Mouse (Mus musculus): ENCODE measurements around the gene Aplp1. TPM values are rescaled to one million over a fixed set of nuclear protein-coding genes. Genes with fewer than 3 reads are reported as not detected.

Gene Aplp1
- polyA plus RNA-seq, 1 experiment from 2014 or later, result 24.4 TPM

- Histone ChIP-seq H3K4me2 (no peak overlapping the region), H3K4me1 (no peaks in the 10 kb centered on the region), H3K9ac (no peak overlapping the region), H3K4me3 (no peak overlapping the region), H3K9me3 (no peaks in the 10 kb centered on the region), H3K36me3 (no peaks in the 10 kb centered on the region), H3K27me3 (peaks cover 94% of the 10 kb centered on the region), H3K27ac (no peak overlapping the region)
- no peak for ATAC-seq (ENCODE audit: borderline replicate concordance, extremely low read depth, low FRiP score, low TSS enrichment)
- 19% methylated on average over 4 of the region's 4 CpGs for WGBS
Observed at GRCm38 (mm10) chr7:30463996-30464395, 18.7 kb upstream of the Aplp1 start.

DNA sequence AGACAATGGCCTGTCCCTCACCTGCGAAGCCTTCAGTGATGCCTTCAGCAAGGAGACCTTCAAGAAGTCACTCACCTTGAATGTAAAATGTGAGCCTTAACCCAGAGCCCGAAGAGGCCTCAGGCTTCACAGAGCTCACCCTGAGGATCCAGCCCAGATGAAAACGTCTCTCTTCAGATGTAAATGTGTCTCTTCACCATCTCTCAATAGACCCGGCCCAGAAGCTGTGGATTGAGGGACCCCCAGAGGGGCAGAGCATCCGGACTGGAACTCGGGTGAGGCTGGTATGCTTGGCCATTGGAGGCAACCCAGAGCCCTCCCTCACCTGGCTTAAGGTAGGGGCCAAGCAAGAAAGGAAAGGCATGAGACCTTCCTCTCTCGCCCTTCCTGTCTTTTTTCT, 18.2 kb upstream of the Aplp1 start:
- Histone ChIP-seq H3K27me3 (peaks cover 97% of the 10 kb centered on the region), H3K9ac (no peak overlapping the region), H3K9me3 (no peaks in the 10 kb centered on the region), H3K4me3 (no peak overlapping the region), H3K4me1 (no peaks in the 10 kb centered on the region), H3K4me2 (no peak overlapping the region), H3K36me3 (no peaks in the 10 kb centered on the region), H3K27ac (no peak overlapping the region)
- 32% methylated on average over 7 of the region's 7 CpGs for WGBS
- ATAC-seq (ENCODE audit: borderline replicate concordance, extremely low read depth, low FRiP score, low TSS enrichment), result no peak

DNA sequence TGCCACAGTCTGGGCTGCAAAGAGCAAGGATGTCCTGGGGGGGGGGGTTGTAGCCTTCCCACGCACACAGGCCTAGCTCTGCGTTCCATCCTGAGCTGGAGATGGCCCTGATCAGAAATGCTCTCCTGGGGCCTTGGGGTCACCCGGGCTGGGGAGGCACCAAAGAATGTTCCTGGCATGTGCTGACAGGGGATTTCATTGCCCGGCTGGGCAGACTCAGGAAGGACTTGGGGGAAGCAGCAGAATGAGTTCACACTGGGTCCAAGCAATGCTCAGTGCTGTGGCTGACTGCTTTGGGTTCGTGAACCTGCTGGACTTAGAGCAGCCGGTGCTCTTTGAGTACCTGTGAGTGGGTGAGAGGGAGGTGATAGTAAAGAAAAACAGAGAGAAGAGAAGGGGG, 14.1 kb upstream of the Aplp1 start:
- no peak for ATAC-seq (ENCODE audit: borderline replicate concordance, extremely low read depth, low FRiP score, low TSS enrichment)
- no peaks in the 10 kb centered on the region for H3K4me1 ChIP-seq
- no peak overlapping the region for H3K4me2 ChIP-seq
- no peak overlapping the region for H3K27ac ChIP-seq
- no peak overlapping the region for H3K9ac ChIP-seq
- 30% methylated on average over 6 of the region's 6 CpGs for WGBS
- H3K36me3 ChIP-seq, result no peaks in the 10 kb centered on the region
- H3K27me3 ChIP-seq, result peaks cover 96% of the 10 kb centered on the region
- no peak overlapping the region for H3K4me3 ChIP-seq
- H3K9me3 ChIP-seq, result no peaks in the 10 kb centered on the region

GRCm38 (mm10) chr7:30457629-30458330, 12.4 kb upstream of the Aplp1 start, which contains the start of the genes Kirrel2 and Nphs1:
TSS of gene Kirrel2 (minus strand) at chr7:30457690.
TSS of gene Nphs1 (plus strand) at chr7:30458315.
- Histone ChIP-seq H3K9ac (no peak within 1 kb of the TSS), H3K4me1 (0 out of 2 replicates have a peak, but pooled peaks cover 3% of the 10 kb centered on the region), H3K36me3 (no peaks in the 10 kb centered on the region), H3K4me2 (no peak within 1 kb of the TSS), H3K4me3 (no peak within 1 kb of the TSS), H3K27me3 (peaks cover 97% of the 10 kb centered on the region), H3K27ac (no peak within 1 kb of the TSS), H3K9me3 (no peaks in the 10 kb centered on the region)
- ATAC-seq (ENCODE audit: borderline replicate concordance, extremely low read depth, low FRiP score, low TSS enrichment), result no peak
- 2% methylated on average over 16 of the region's 16 CpGs for WGBS

DNA sequence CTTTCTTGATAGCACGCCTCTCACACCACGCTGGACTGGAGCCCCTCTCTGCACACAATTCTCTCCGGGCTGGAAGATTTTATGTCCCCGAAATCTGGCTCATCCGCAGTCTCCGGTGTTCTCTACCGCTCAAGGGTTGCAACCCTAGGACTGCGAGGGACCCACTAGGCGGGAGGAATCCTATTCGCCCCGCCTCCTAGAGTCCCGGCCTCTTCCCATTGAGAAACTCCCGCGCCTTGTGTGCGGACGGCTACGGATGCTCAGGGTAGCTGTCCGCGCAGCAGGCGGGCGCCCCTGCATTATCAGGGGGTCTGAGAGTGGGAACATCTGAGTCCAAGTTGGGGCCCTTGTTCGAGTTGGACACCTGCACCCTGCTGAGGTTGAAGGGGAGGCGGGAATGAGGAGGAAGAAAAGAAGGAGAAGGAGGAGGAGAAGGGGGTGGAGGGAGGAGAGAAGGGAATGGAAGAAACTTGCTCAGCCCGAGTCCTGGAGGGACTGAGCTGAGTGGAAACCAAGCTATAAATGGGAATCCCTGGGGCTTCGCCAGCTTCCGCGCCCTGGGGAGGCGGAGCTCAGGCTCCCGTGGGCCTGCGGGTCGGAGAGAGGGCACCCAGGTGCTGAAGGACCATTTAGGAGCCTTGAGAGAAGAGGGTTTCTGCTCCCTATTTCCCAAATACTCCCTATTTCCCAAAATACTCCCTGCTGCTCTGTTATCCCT, 11.7 kb upstream of the Aplp1 start:
- H3K9ac ChIP-seq, result no peak overlapping the region
- no peak overlapping the region for H3K4me3 ChIP-seq
- no peaks in the 10 kb centered on the region for H3K9me3 ChIP-seq
- H3K4me2 ChIP-seq, result no peak overlapping the region
- 1% methylated on average over 31 of the region's 31 CpGs for WGBS
- 0 out of 2 replicates have a peak, but pooled peaks cover 3% of the 10 kb centered on the region for H3K4me1 ChIP-seq
- peaks cover 95% of the 10 kb centered on the region for H3K27me3 ChIP-seq
- no peak overlapping the region for H3K27ac ChIP-seq
- no peaks in the 10 kb centered on the region for H3K36me3 ChIP-seq
- ATAC-seq (ENCODE audit: borderline replicate concordance, extremely low read depth, low FRiP score, low TSS enrichment), result no peak

- no peak overlapping the region for H3K4me3 ChIP-seq
- no peak for ATAC-seq (ENCODE audit: borderline replicate concordance, extremely low read depth, low FRiP score, low TSS enrichment)
- WGBS, result 1% methylated on average over 9 of the region's 9 CpGs
- H3K27me3 ChIP-seq, result peaks cover 97% of the 10 kb centered on the region
- no peaks in the 10 kb centered on the region for H3K36me3 ChIP-seq
- 0 out of 2 replicates have a peak, but pooled peaks cover 3% of the 10 kb centered on the region for H3K4me1 ChIP-seq
- H3K4me2 ChIP-seq, result no peak overlapping the region
- no peak overlapping the region for H3K9ac ChIP-seq
- H3K27ac ChIP-seq, result no peak overlapping the region
- no peaks in the 10 kb centered on the region for H3K9me3 ChIP-seq
Observed at GRCm38 (mm10) chr7:30456487-30456886, 11.2 kb upstream of the Aplp1 start.

DNA sequence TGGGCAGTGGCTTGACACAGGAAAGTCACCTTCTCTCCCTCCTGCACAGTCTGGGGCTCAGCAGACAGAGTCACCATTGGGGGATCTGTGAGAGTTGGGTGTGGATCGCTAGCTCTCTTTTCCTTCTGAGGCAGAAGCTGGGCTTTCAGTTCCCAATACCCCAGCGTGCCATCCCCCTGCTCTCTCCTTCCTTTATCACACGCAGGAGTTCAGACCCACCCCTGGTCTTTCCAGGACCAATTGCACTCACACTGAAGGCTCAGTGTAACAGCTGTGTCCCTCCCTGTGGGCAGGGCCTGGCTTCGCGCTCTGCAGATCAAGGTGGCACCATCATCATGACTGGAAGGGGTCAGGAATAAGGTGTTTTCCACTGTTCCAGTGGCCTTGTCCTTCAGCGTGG, 8.9 kb upstream of the Aplp1 start:
- no peak overlapping the region for H3K27ac ChIP-seq
- no peak overlapping the region for H3K4me3 ChIP-seq
- 11% methylated on average over 6 of the region's 6 CpGs for WGBS
- no peaks in the 10 kb centered on the region for H3K36me3 ChIP-seq
- no peak overlapping the region for H3K9ac ChIP-seq
- H3K4me1 ChIP-seq, result 0 out of 2 replicates have a peak, but pooled peaks cover 3% of the 10 kb centered on the region
- H3K4me2 ChIP-seq, result no peak overlapping the region; the same call in 1 of the 2 replicates
- H3K27me3 ChIP-seq, result peaks cover 78% of the 10 kb centered on the region
- no peaks in the 10 kb centered on the region for H3K9me3 ChIP-seq
- no peak for ATAC-seq (ENCODE audit: borderline replicate concordance, extremely low read depth, low FRiP score, low TSS enrichment)

DNA sequence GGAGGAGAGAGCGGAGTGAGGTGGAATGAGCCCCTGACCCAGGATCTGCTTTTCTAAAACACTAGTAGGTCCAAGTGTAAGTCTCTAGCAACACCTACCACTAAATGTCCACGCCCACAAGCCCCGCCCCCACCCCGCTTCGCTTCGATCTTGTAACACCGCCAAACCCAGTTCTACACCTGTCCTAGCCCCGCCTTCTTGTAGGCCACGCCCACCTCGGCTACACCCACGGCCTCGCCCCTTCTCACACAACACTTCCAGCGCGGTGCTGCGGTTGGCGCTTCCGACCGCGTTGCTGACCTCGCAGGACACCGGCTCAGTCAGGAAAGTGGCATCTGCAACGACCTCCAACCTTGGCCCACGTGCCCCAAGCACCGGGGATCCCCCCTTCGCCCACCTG, 8.4 kb upstream of the Aplp1 start:
- 2% methylated on average over 25 of the region's 25 CpGs for WGBS
- H3K27ac ChIP-seq, result no peak overlapping the region
- no peak overlapping the region for H3K4me3 ChIP-seq
- H3K9ac ChIP-seq, result no peak overlapping the region
- H3K4me1 ChIP-seq, result 0 out of 2 replicates have a peak, but pooled peaks cover 3% of the 10 kb centered on the region
- no peak for ATAC-seq (ENCODE audit: borderline replicate concordance, extremely low read depth, low FRiP score, low TSS enrichment)
- H3K36me3 ChIP-seq, result no peaks in the 10 kb centered on the region
- peaks cover 73% of the 10 kb centered on the region for H3K27me3 ChIP-seq
- peak overlapping the region; percentile 30; the same call in 1 of the 2 replicates for H3K4me2 ChIP-seq
- H3K9me3 ChIP-seq, result no peaks in the 10 kb centered on the region

- no peak overlapping the region for H3K27ac ChIP-seq
- H3K36me3 ChIP-seq, result no peaks in the 10 kb centered on the region
- H3K4me2 ChIP-seq, result peak overlapping the region; percentile 30; the same call in 1 of the 2 replicates
- 0 out of 2 replicates have a peak, but pooled peaks cover 3% of the 10 kb centered on the region for H3K4me1 ChIP-seq
- WGBS, result 19% methylated on average over 25 of the region's 25 CpGs
- no peaks in the 10 kb centered on the region for H3K9me3 ChIP-seq
- no peak overlapping the region for H3K4me3 ChIP-seq
- H3K27me3 ChIP-seq, result peaks cover 69% of the 10 kb centered on the region
- no peak overlapping the region for H3K9ac ChIP-seq
- ATAC-seq (ENCODE audit: borderline replicate concordance, extremely low read depth, low FRiP score, low TSS enrichment), result no peak
Observed at GRCm38 (mm10) chr7:30453327-30453726, 8.0 kb upstream of the Aplp1 start.

DNA sequence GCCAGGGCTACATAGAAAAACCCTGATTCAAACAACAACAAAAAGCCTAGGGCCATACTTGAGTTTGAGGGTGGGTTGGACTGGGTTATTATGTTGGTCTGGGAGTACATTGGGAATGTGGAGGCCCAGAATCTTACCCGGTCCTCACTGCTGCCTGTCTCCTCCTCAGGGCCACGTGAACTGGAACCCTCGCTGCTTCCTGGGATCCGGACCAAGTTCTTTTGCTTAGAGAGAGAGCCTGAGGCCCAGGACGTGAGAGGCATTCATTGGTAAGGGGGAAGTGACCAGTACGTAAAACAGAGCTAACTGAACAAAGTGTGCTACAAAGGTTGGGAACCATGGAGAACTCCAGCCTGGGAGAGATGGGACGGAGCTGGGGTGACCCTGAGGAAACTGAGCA, 4.9 kb upstream of the Aplp1 start:
- H3K9me3 ChIP-seq, result no peaks in the 10 kb centered on the region
- no peak overlapping the region for H3K4me2 ChIP-seq
- H3K36me3 ChIP-seq, result no peaks in the 10 kb centered on the region
- no peak overlapping the region for H3K4me3 ChIP-seq
- no peak overlapping the region for H3K27ac ChIP-seq
- H3K4me1 ChIP-seq, result 0 out of 2 replicates have a peak, but pooled peaks cover 7% of the 10 kb centered on the region
- WGBS, result 64% methylated on average over 7 of the region's 7 CpGs
- no peak for ATAC-seq (ENCODE audit: borderline replicate concordance, extremely low read depth, low FRiP score, low TSS enrichment)
- peaks cover 49% of the 10 kb centered on the region for H3K27me3 ChIP-seq
- no peak overlapping the region for H3K9ac ChIP-seq

DNA sequence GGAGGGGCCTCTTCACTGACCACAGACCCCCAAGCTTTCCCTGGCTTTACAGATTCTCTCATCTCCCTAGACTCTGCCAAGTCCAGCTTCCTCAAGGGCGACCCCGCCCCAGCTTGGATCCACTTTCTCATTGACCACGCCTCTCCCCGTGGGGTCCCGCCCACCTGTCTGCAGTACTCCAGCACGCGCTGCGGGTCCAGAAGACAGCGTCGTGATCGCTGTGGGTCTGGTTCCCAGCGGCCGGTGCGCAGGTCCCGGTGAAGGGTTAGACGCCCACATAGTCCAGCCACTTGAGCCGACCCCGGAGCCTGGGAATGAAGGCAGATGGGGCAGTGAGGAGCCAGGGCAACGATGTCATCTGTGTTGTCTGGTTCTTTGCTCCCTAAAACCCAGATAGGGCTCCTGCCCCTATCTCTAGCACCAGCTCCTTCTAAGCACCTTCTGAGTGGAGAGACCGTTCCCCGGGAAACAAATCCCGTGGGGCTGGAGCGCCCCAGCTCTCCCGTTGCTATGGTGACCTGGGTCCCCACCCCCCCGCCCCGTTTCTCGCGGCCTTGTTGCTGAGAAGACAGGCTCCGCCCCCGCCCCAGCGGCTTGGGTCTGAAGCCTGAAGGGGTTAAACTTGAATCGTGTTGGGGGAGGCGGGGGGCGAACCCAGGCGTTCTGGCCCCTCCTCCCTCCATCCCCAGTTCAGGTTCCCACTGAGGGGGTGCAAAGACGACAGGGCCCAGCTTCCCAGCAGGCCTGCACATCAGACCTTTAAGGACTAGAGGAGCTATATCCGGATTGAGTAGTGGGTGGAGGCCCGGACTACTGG, 973 bp downstream of the Aplp1 start:
- Histone ChIP-seq H3K9me3 (no peaks in the 10 kb centered on the region), H3K9ac (peak overlapping the region; percentile 49; the same call in 1 of the 2 replicates), H3K36me3 (no peaks in the 10 kb centered on the region), H3K27me3 (peaks cover 22% of the 10 kb centered on the region), H3K4me1 (peaks cover 21% of the 10 kb centered on the region), H3K27ac (no peak overlapping the region), H3K4me2 (peak overlapping the region; percentile 87), H3K4me3 (peak overlapping the region; percentile 55)
- 2% methylated on average over 38 of the region's 38 CpGs for WGBS
- no peak for ATAC-seq (ENCODE audit: borderline replicate concordance, extremely low read depth, low FRiP score, low TSS enrichment)

Measured in lung, embryonic 15.5 days (tissue).